Mouse (Mus musculus): ENCODE results near the gene Rab2b. TPM values are rescaled to one million over a fixed set of nuclear protein-coding genes. Genes with fewer than 3 reads are reported as not detected.
"Not testable (repeated sequence)": the region's sequence is repeated elsewhere in the genome, so short reads cannot be mapped to it uniquely, and the experiment has no call there.

Gene Rab2b
- polyA plus RNA-seq, 1 experiment from 2014 or later: 23.5 TPM

- H3K27me3 ChIP-seq: no peaks in the 10 kb centered on the region
- peak overlapping the region; percentile 72 for H3K4me2 ChIP-seq
- peak overlapping the region; percentile 96 for H3K27ac ChIP-seq
- peaks cover 54% of the 10 kb centered on the region for H3K36me3 ChIP-seq
- no peak for ATAC-seq (replicated peaks; ENCODE audit: low FRiP score)
- H3K4me1 ChIP-seq: peaks cover 53% of the 10 kb centered on the region
- H3K9me3 ChIP-seq (replicated peaks): peaks cover 3% of the 10 kb centered on the region; the same call in 1 of the 2 replicates
- peak overlapping the region; percentile 72 for H3K4me3 ChIP-seq (replicated peaks)
- H3K9ac ChIP-seq: peak overlapping the region; percentile 69; the same call in 1 of the 2 replicates
- WGBS: 85% methylated on average over 26 of the region's 26 CpGs
These were observed 34.8 kb upstream of the Rab2b start for GRCm38 (mm10) chr14:52313931-52314807.

GRCm38 (mm10) chr14:52310906-52311305 lies 31.6 kb upstream of the Rab2b start:
- no peaks in the 10 kb centered on the region for H3K27me3 ChIP-seq
- WGBS: 93% methylated on average over 2 of the region's 2 CpGs
- no peak overlapping the region for H3K4me2 ChIP-seq
- no peak overlapping the region for H3K4me3 ChIP-seq (replicated peaks)
- H3K9ac ChIP-seq: no peak overlapping the region
- H3K9me3 ChIP-seq (replicated peaks): peaks cover 3% of the 10 kb centered on the region; the same call in 1 of the 2 replicates
- peaks cover 58% of the 10 kb centered on the region for H3K36me3 ChIP-seq
- no peak overlapping the region for H3K27ac ChIP-seq
- ATAC-seq (replicated peaks; ENCODE audit: low FRiP score): no peak
- H3K4me1 ChIP-seq: peaks cover 46% of the 10 kb centered on the region

- WGBS: 95% methylated on average over 5 of the region's 6 CpGs
These were observed 31.0 kb upstream of the Rab2b start for GRCm38 (mm10) chr14:52310343-52310742.

GRCm38 (mm10) chr14:52306100-52306499 lies 26.8 kb upstream of the Rab2b start:
- ATAC-seq (replicated peaks; ENCODE audit: low FRiP score): no peak
- Histone ChIP-seq H3K36me3 (peaks cover 22% of the 10 kb centered on the region), H3K4me2 (no peak overlapping the region), H3K9me3 (replicated peaks) (no peaks in the 10 kb centered on the region), H3K4me3 (replicated peaks) (no peak overlapping the region), H3K27me3 (no peaks in the 10 kb centered on the region), H3K27ac (no peak overlapping the region), H3K9ac (no peak overlapping the region), H3K4me1 (peaks cover 7% of the 10 kb centered on the region; the same call in 1 of the 2 replicates)
- 95% methylated on average over 2 of the region's 2 CpGs for WGBS

More at GRCm38 (mm10) chr14:52310343-52310742, 31.0 kb upstream of the Rab2b start:
- not testable (repeated sequence) for ATAC-seq (replicated peaks; ENCODE audit: low FRiP score); H3K27ac ChIP-seq; H3K4me2 ChIP-seq; H3K4me3 ChIP-seq (replicated peaks); H3K9ac ChIP-seq; H3K9me3 ChIP-seq (replicated peaks); H3K27me3 ChIP-seq
- peaks cover 58% of the 10 kb centered on the region for H3K36me3 ChIP-seq
- H3K4me1 ChIP-seq: peaks cover 45% of the 10 kb centered on the region

GRCm38 (mm10) chr14:52304644-52305271 lies 25.4 kb upstream of the Rab2b start, which contains the start of gene Mettl3:
Gene Mettl3, minus strand, starts transcription at chr14:52305128.
- ATAC-seq (replicated peaks; ENCODE audit: low FRiP score): peak; percentile 96
- Histone ChIP-seq H3K36me3 (peaks cover 19% of the 10 kb centered on the region), H3K9ac (peak within 1 kb of the TSS; percentile 57), H3K27me3 (no peaks in the 10 kb centered on the region), H3K4me3 (replicated peaks) (peak within 1 kb of the TSS; percentile 65), H3K9me3 (replicated peaks) (no peaks in the 10 kb centered on the region), H3K4me2 (peak within 1 kb of the TSS; percentile 57), H3K27ac (peak within 1 kb of the TSS; percentile 98), H3K4me1 (peaks cover 7% of the 10 kb centered on the region; the same call in 1 of the 2 replicates)
- WGBS: under 1% methylated on average over 46 of the region's 46 CpGs

- not testable (repeated sequence) for H3K27me3 ChIP-seq; H3K4me3 ChIP-seq (replicated peaks); H3K4me1 ChIP-seq; H3K4me2 ChIP-seq; H3K27ac ChIP-seq; ATAC-seq (replicated peaks; ENCODE audit: low FRiP score); H3K9ac ChIP-seq; H3K9me3 ChIP-seq (replicated peaks)
- peaks cover 22% of the 10 kb centered on the region for H3K36me3 ChIP-seq
- 89% methylated on average over 3 of the region's 3 CpGs for WGBS
These were observed 24.2 kb upstream of the Rab2b start for GRCm38 (mm10) chr14:52303517-52303916.

- 67% methylated on average over 6 of the region's 6 CpGs for WGBS
- peak; percentile 37 for ATAC-seq (replicated peaks; ENCODE audit: low FRiP score)
- H3K36me3 ChIP-seq: peaks cover 92% of the 10 kb centered on the region
These were observed 16.4 kb upstream of the Rab2b start for GRCm38 (mm10) chr14:52295558-52296264.

GRCm38 (mm10) chr14:52284191-52284590 lies 4.8 kb upstream of the Rab2b start:
- Histone ChIP-seq H3K27ac (no peak overlapping the region), H3K4me1 (peaks cover 8% of the 10 kb centered on the region), H3K4me3 (replicated peaks) (no peak overlapping the region), H3K9ac (no peak overlapping the region), H3K27me3 (no peaks in the 10 kb centered on the region), H3K9me3 (replicated peaks) (no peaks in the 10 kb centered on the region), H3K36me3 (peaks cover 49% of the 10 kb centered on the region), H3K4me2 (no peak overlapping the region)
- whole genome bisulfite sequencing: 91% methylated on average over 3 of the region's 3 CpGs
- no peak for ATAC-seq (replicated peaks; ENCODE audit: low FRiP score)

More at GRCm38 (mm10) chr14:52295558-52296264, 16.4 kb upstream of the Rab2b start:
- H3K27ac ChIP-seq: no peak overlapping the region
- no peak overlapping the region for H3K4me2 ChIP-seq
- no peaks in the 10 kb centered on the region for H3K4me1 ChIP-seq
- no peaks in the 10 kb centered on the region for H3K9me3 ChIP-seq (replicated peaks)
- H3K4me3 ChIP-seq (replicated peaks): no peak overlapping the region
- H3K27me3 ChIP-seq: no peaks in the 10 kb centered on the region
- H3K9ac ChIP-seq: no peak overlapping the region

- no peak overlapping the region for H3K4me3 ChIP-seq (replicated peaks)
- ATAC-seq (replicated peaks; ENCODE audit: low FRiP score): no peak
These were observed 4.3 kb upstream of the Rab2b start for GRCm38 (mm10) chr14:52283629-52284028.

GRCm38 (mm10) chr14:52279747-52280120 lies 389 bp upstream of the Rab2b start:
- ATAC-seq (replicated peaks; ENCODE audit: low FRiP score): peak; percentile 47
- peaks cover 16% of the 10 kb centered on the region for H3K4me1 ChIP-seq
- 2% methylated on average over 21 of the region's 21 CpGs for WGBS
- peak overlapping the region; percentile 83 for H3K4me3 ChIP-seq (replicated peaks)
- no peaks in the 10 kb centered on the region for H3K27me3 ChIP-seq
- H3K36me3 ChIP-seq: peaks cover 18% of the 10 kb centered on the region; the same call in 1 of the 2 replicates
- peak overlapping the region; percentile 70 for H3K4me2 ChIP-seq
- no peaks in the 10 kb centered on the region for H3K9me3 ChIP-seq (replicated peaks)
- H3K27ac ChIP-seq: peak overlapping the region; percentile 89
- H3K9ac ChIP-seq: peak overlapping the region; percentile 74

More at GRCm38 (mm10) chr14:52283629-52284028, 4.3 kb upstream of the Rab2b start:
- Histone ChIP-seq H3K4me1 (peaks cover 8% of the 10 kb centered on the region), H3K9ac (no peak overlapping the region), H3K36me3 (peaks cover 45% of the 10 kb centered on the region), H3K27ac (no peak overlapping the region), H3K9me3 (replicated peaks) (no peaks in the 10 kb centered on the region), H3K4me2 (no peak overlapping the region), H3K27me3 (no peaks in the 10 kb centered on the region)
- WGBS: 97% methylated on average over 5 of the region's 5 CpGs

- Histone ChIP-seq H3K4me3 (replicated peaks) (no peak overlapping the region), H3K27me3 (no peaks in the 10 kb centered on the region), H3K9me3 (replicated peaks) (no peaks in the 10 kb centered on the region), H3K27ac (no peak overlapping the region), H3K36me3 (peaks cover 28% of the 10 kb centered on the region; the same call in 1 of the 2 replicates), H3K4me1 (peaks cover 16% of the 10 kb centered on the region), H3K9ac (no peak overlapping the region), H3K4me2 (no peak overlapping the region)
- 90% methylated on average over 4 of the region's 4 CpGs for WGBS
- no peak for ATAC-seq (replicated peaks; ENCODE audit: low FRiP score)
These were observed 2.1 kb downstream of the Rab2b start for GRCm38 (mm10) chr14:52277210-52277609.

Data from kidney, embryonic 15.5 days (tissue).